32 mouse cellular contexts compared by ENCODE assay signal in genomic region chr16:86524135-86524534, GRCm38 (mm10).
DNase-seq lines count a peak whose midpoint lies in the region; ATAC-seq and TF ChIP-seq lines count a peak whose summit lies in the region.
"Had no signal": no experiment of that assay in that cellular context is flagged by ENCODE, and none has a peak within 500 bp of the region (broad histone marks: within the 10 kb centered on the region; RNA-seq: fewer than 3 reads in every experiment).

No protein-coding gene starts in this region.

- 0 out of 2 replicates have a peak, but pooled peaks have one; percentile 49 for ATAC-seq in hindbrain, embryonic 13.5 days (ENCODE audit: low FRiP score)
- ATAC-seq in hindbrain, postnatal 0 days, result no peak
- peak; percentile 65 for ATAC-seq in midbrain, embryonic 14.5 days (ENCODE audit: low FRiP score, low TSS enrichment)
- peak; percentile 56 for ATAC-seq in stomach, embryonic 16.5 days (ENCODE audit: insufficient read depth, low FRiP score)
- ATAC-seq: forebrain, postnatal 0 days; inflammation-experienced regulatory T-cells, adult 6 months; Patski had no signal

- H3K9ac ChIP-seq in hindbrain, embryonic 13.5 days, result no peak overlapping the region
- H3K9ac ChIP-seq in hindbrain, postnatal 0 days (replicated peaks; ENCODE audit: low read length), result no peak overlapping the region
- no peak overlapping the region for H3K9ac ChIP-seq in midbrain, embryonic 14.5 days (replicated peaks; ENCODE audit: low read length)
- no peak overlapping the region for H3K9ac ChIP-seq in stomach, embryonic 16.5 days (ENCODE audit: low read length)
- H3K9ac ChIP-seq: embryonic facial prominence, embryonic 15.5 days; forebrain, embryonic 12.5 days; forebrain, postnatal 0 days; liver, embryonic 15.5 days; lung, embryonic 14.5 days; midbrain, embryonic 12.5 days; neural tube, embryonic 13.5 days had no signal

- H3K36me3 ChIP-seq in hindbrain, embryonic 13.5 days, result no peaks in the 10 kb centered on the region
- no peaks in the 10 kb centered on the region for H3K36me3 ChIP-seq in hindbrain, postnatal 0 days (ENCODE audit: insufficient read depth, low read length)
- no peaks in the 10 kb centered on the region for H3K36me3 ChIP-seq in midbrain, embryonic 14.5 days (ENCODE audit: control insufficient read depth, insufficient read depth, low read length)
- no peaks in the 10 kb centered on the region for H3K36me3 ChIP-seq in midbrain, embryonic 10.5 days
- H3K36me3 ChIP-seq in stomach, embryonic 16.5 days (ENCODE audit: control insufficient read depth, insufficient read depth, low read length), result no peaks in the 10 kb centered on the region
- H3K36me3 ChIP-seq: embryonic facial prominence, embryonic 15.5 days; forebrain, embryonic 12.5 days; G1E; liver, embryonic 15.5 days; midbrain, embryonic 12.5 days; neural tube, embryonic 13.5 days had no signal

- H3K27me3 ChIP-seq in hindbrain, embryonic 13.5 days, result no peaks in the 10 kb centered on the region
- H3K27me3 ChIP-seq in hindbrain, postnatal 0 days (ENCODE audit: insufficient read depth, low read length), result no peaks in the 10 kb centered on the region
- no peaks in the 10 kb centered on the region for H3K27me3 ChIP-seq in midbrain, embryonic 14.5 days (ENCODE audit: control insufficient read depth, insufficient read depth, low read length)
- H3K27me3 ChIP-seq in midbrain, embryonic 10.5 days (ENCODE audit: low read depth, poor library complexity, severe bottlenecking), result no peaks in the 10 kb centered on the region
- H3K27me3 ChIP-seq in stomach, embryonic 16.5 days (ENCODE audit: control insufficient read depth, insufficient read depth, low read length), result no peaks in the 10 kb centered on the region
- H3K27me3 ChIP-seq: embryonic facial prominence, embryonic 15.5 days; forebrain, embryonic 12.5 days; liver, embryonic 15.5 days; midbrain, embryonic 12.5 days; neural tube, embryonic 13.5 days; Patski had no signal

- peak; percentile 78 for DNase-seq in heart, adult 11 months
- no peak for DNase-seq in heart, adult 18-20 months
- no peak for DNase-seq in hindbrain, postnatal 0 days (ENCODE audit: low spot score)
- DNase-seq in midbrain, embryonic 14.5 days, result no peak
- no peak for DNase-seq in midbrain, embryonic 10.5 days (ENCODE audit: low spot score)
- DNase-seq in cerebellum, adult 8-10 months, result no peak
- DNase-seq: adrenal gland, postnatal 10 days; cerebellum, adult 11 months; cerebellum, adult 9-11 months; embryo, embryonic 11 days; forebrain, postnatal 0 days; heart, postnatal 10 days; kidney, adult 11 months; kidney, postnatal 10 days; layer of hippocampus, postnatal 36 days; left cerebral cortex, postnatal 4 days; lung, embryonic 14.5 days; lung, postnatal 14 days; thymus, adult 18-20 months; thymus, postnatal 25 days had no signal

- no peak overlapping the region for H3K27ac ChIP-seq in hindbrain, embryonic 13.5 days
- no peak overlapping the region for H3K27ac ChIP-seq in hindbrain, postnatal 0 days
- no peak overlapping the region for H3K27ac ChIP-seq in midbrain, embryonic 14.5 days (replicated peaks; ENCODE audit: low read depth, low read length)
- H3K27ac ChIP-seq in midbrain, embryonic 10.5 days (replicated peaks), result no peak overlapping the region
- no peak overlapping the region for H3K27ac ChIP-seq in stomach, embryonic 16.5 days (ENCODE audit: low read length)
- H3K27ac ChIP-seq: embryonic facial prominence, embryonic 15.5 days; forebrain, embryonic 12.5 days; liver, embryonic 15.5 days; midbrain, embryonic 12.5 days; neural tube, embryonic 13.5 days had no signal

- H3K9me3 ChIP-seq in hindbrain, embryonic 13.5 days, result no peaks in the 10 kb centered on the region
- H3K9me3 ChIP-seq in hindbrain, postnatal 0 days (ENCODE audit: low read length), result no peaks in the 10 kb centered on the region
- H3K9me3 ChIP-seq in midbrain, embryonic 14.5 days (ENCODE audit: control insufficient read depth, low read length), result no peaks in the 10 kb centered on the region
- no peaks in the 10 kb centered on the region for H3K9me3 ChIP-seq in midbrain, embryonic 10.5 days (replicated peaks)
- no peaks in the 10 kb centered on the region for H3K9me3 ChIP-seq in stomach, embryonic 16.5 days (replicated peaks; ENCODE audit: control insufficient read depth, low read length)
- H3K9me3 ChIP-seq: embryonic facial prominence, embryonic 15.5 days; forebrain, embryonic 12.5 days; G1E; liver, embryonic 15.5 days; midbrain, embryonic 12.5 days; neural tube, embryonic 13.5 days had no signal

- 92% methylated on average over 3 of the region's 3 CpGs for WGBS in hindbrain, embryonic 13.5 days
- 92% methylated on average over 3 of the region's 3 CpGs for WGBS in hindbrain, postnatal 0 days
- 79% methylated on average over 3 of the region's 3 CpGs for WGBS in midbrain, embryonic 14.5 days
- WGBS in midbrain, embryonic 10.5 days, result 78% methylated on average over 3 of the region's 3 CpGs
- 81% methylated on average over 3 of the region's 3 CpGs for WGBS in stomach, embryonic 16.5 days

- no peak overlapping the region for H3K4me3 ChIP-seq in hindbrain, embryonic 13.5 days
- H3K4me3 ChIP-seq in hindbrain, postnatal 0 days (ENCODE audit: low read length), result no peak overlapping the region
- no peak overlapping the region for H3K4me3 ChIP-seq in midbrain, embryonic 14.5 days (replicated peaks; ENCODE audit: low read depth, low read length)
- H3K4me3 ChIP-seq in midbrain, embryonic 10.5 days, result no peak overlapping the region
- no peak overlapping the region for H3K4me3 ChIP-seq in stomach, embryonic 16.5 days (replicated peaks; ENCODE audit: low read length)
- H3K4me3 ChIP-seq: embryonic facial prominence, embryonic 15.5 days; forebrain, embryonic 12.5 days; liver, embryonic 15.5 days; midbrain, embryonic 12.5 days; myocyte; neural tube, embryonic 13.5 days had no signal

- no peak for TF ChIP-seq CTCF in hindbrain, postnatal 0 days (IDR thresholded peaks at IDR 0.05; ENCODE audit: low read depth)

- H3K4me1 ChIP-seq in hindbrain, embryonic 13.5 days (replicated peaks), result no peaks in the 10 kb centered on the region
- H3K4me1 ChIP-seq in hindbrain, postnatal 0 days (ENCODE audit: insufficient read depth, low read length), result no peaks in the 10 kb centered on the region
- H3K4me1 ChIP-seq in midbrain, embryonic 14.5 days (ENCODE audit: control insufficient read depth, insufficient read depth, low read length), result no peaks in the 10 kb centered on the region
- no peaks in the 10 kb centered on the region for H3K4me1 ChIP-seq in midbrain, embryonic 10.5 days
- H3K4me1 ChIP-seq in stomach, embryonic 16.5 days (ENCODE audit: control insufficient read depth, insufficient read depth, low read length), result no peaks in the 10 kb centered on the region
- H3K4me1 ChIP-seq: embryonic facial prominence, embryonic 15.5 days; forebrain, embryonic 12.5 days; liver, embryonic 15.5 days; midbrain, embryonic 12.5 days; neural tube, embryonic 13.5 days had no signal

- no peak overlapping the region for H3K4me2 ChIP-seq in hindbrain, embryonic 13.5 days
- no peak overlapping the region for H3K4me2 ChIP-seq in hindbrain, postnatal 0 days (ENCODE audit: low read depth, low read length)
- no peak overlapping the region for H3K4me2 ChIP-seq in midbrain, embryonic 14.5 days (ENCODE audit: low read length)
- no peak overlapping the region for H3K4me2 ChIP-seq in stomach, embryonic 16.5 days (ENCODE audit: low read depth, low read length)
- H3K4me2 ChIP-seq: embryonic facial prominence, embryonic 15.5 days; forebrain, embryonic 12.5 days; heart, embryonic 11.5 days; liver, embryonic 15.5 days; lung, embryonic 14.5 days; midbrain, embryonic 12.5 days; neural tube, embryonic 13.5 days had no signal
